Mouse (Mus musculus): ENCODE measurements around the gene Haus4. TPM values are rescaled to one million over a fixed set of nuclear protein-coding genes. Genes with fewer than 3 reads are reported as not detected.

The Haus4 gene
- 23.3 TPM for polyA plus RNA-seq (2021)

DNA sequence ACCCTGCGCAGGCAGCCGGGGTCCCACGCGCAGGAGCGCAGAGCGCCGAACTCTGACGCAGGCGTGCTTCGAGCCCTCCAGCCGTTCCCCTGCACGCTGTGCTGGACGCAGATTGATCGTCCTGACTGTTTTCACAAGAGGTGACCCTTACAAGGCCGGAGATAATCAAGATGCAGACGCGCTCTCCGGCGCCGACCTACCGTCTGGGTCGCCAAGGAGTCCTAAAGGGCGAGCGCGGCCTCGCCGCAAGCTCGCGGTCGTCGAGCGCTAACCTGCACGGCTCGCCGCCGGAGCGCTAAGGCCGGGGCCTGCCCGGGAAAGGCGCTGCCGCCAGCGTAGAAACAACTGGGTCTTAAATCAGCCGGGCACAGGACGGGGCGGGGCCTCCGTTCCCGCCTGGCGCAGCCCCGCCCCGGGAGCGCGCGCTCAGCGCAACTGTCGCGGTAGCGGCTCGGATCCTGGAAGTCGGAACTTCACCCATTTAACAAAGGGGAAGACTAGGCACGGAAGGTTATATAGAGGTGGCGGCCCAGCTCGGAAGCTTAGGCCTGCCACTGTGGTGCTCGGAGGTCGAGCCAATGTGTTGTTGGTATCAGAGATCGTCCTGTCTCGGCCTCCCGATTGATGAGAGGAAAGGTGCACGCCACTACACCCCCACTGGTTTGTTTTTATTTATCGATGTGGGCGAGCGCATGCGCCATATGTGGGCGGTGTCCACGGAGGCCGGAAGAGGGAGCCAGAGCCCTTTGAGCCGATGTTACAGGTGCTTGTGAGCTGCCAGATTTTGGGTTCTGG lies at the start of gene Haus4:
Haus4 (minus strand) TSS at position 642 of the 795 bp plus-strand sequence.
- in situ Hi-C loops (cut with MboI; ENCODE audit: low pct_unique_long_range_greater_than_20kb), result no loop called here
- H3K27me3 ChIP-seq, result no peaks in the 10 kb centered on the region
- ATAC-seq (peak; percentile 88), DNase-seq (ENCODE audit: low read depth, low spot score) (no peak)
- POLR2A ChIA-PET, result interaction anchor here (1.5 to 2.2 kb wide), 2 partner anchors 23 to 327 kb away, joined by 3 to 8 read pairs; partner anchors contain the start of gene Ajuba
- CTCF ChIA-PET, result interaction anchor here (0.8 to 2.8 kb wide), 12 partner anchors 15 to 106 kb away, joined by 3 to 16 read pairs (median 4); partner anchors contain the start of genes Ajuba and Cdh24
- TF ChIP-seq CTCF (IDR thresholded peaks at IDR 0.05), result peak; percentile 72

DNA sequence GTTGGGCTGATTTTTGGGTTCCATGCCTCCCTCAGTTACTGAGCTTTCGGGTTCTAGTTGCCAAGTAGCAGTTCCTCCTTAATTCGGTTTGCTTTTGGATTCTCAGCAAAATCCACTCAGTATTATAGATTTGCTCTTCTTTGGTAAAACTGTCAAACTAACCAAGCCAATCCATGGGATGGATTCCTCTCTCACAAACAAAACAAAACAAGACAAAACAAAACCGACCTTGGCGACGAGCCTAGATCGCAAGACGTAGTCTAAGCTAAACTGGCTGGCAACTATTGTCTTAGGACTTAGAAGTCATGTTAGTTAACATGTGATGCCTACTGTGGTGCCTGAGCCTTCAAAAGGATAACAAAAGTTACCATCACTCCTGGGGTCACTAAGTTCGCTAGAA lies 49.3 kb upstream of the Haus4 start:
- in situ Hi-C loops (cut with MboI; ENCODE audit: low pct_unique_long_range_greater_than_20kb), result no loop called here
- ChIA-PET POLR2A (interaction anchor here (0.7 to 0.9 kb wide), 2 partner anchors 13 to 32 kb away, joined by 3 to 4 read pairs; no protein-coding TSS in a partner anchor), CTCF (no interaction called here)
- ATAC-seq (no peak), DNase-seq (ENCODE audit: low read depth, low spot score) (no peak)
- TF ChIP-seq CTCF (IDR thresholded peaks at IDR 0.05), result no peak
- H3K27me3 ChIP-seq, result no peaks in the 10 kb centered on the region

DNA sequence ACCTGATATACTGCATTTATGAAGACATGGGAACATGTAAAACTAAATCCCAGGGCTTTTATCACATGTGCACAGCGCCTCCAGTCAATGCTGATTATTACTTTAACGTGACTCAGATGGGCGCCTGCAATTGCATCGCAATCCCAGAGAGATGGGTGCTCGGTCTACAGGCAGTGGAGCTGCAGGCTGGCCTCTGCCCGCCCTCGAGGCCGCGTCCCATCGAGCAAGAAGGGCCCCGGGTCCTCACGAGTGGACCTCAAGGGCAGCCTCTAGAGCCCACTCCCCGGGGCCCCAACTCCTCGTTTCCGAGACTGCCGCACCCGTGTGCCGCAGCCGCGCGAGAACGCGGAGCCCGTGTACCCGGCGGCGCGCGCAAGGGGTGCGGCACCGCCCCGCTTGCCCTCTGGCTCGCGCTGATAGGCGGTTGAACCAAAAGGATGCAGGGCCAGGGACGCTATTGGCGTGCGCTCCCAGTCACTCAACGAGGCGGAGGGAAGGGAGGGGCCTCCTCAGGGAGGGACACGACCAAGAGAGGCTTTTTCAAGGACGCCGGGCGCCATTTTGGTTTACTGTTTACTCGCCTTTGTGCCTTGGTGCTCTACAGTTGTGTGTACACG lies 48.7 kb upstream of the Haus4 start:
- TF ChIP-seq CTCF (IDR thresholded peaks at IDR 0.05), result no peak

DNA sequence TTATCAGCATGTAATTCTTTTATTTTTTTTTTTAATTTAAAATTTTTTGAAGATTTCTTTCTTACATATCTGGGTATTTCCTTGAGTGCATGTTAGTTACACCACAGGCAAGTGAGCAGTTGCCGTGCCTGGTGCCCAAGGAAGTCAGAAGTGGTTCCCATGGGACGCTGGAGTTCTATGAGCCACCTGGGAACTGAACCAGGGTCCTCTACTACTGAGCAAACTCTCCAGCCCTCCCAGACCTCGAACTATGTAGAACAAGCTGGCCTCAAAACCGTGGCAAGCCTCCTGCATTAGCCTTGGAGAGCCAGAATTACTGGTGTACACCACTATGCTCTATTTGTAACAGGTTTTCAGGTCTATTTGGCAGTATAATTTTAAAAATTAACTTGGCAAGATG lies 48.2 kb upstream of the Haus4 start:
- DNase-seq (ENCODE audit: low read depth, low spot score) (no peak), ATAC-seq (no peak)
- H3K27me3 ChIP-seq, result no peaks in the 10 kb centered on the region
- CTCF ChIA-PET, result no interaction called here
- TF ChIP-seq CTCF (IDR thresholded peaks at IDR 0.05), result no peak
- POLR2A ChIA-PET, result no interaction called here
- in situ Hi-C loops (cut with MboI; ENCODE audit: low pct_unique_long_range_greater_than_20kb), result no loop called here

More for the DNA sequence above, 48.7 kb upstream of the Haus4 start:
- ChIA-PET CTCF (no interaction called here), POLR2A (no interaction called here)
- in situ Hi-C loops (cut with MboI; ENCODE audit: low pct_unique_long_range_greater_than_20kb), result no loop called here
- DNase-seq (ENCODE audit: low read depth, low spot score) (no peak), ATAC-seq (peak; percentile 99)
- no peaks in the 10 kb centered on the region for H3K27me3 ChIP-seq

DNA sequence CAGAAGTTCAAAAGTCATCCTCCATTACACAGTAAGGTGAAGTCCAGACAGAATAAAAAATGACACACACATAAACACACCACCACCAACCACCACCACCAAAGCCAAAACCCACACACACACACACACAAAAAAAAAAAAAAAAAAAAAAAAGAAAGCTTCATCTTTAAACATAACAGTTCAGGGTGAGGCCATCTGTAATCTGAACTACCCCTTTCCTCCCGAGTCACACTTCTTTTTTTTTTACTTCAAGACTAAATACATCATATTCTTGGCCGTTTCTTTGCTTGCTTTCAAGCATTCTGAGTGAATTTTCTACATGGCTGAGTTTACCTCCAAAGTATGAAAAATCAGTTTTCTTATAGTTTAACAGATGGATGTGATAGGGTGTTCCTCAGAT lies 47.2 kb upstream of the Haus4 start:
- ChIA-PET POLR2A (interaction anchor here (0.6 kb wide), 1 partner anchor 47 kb away, joined by 7 read pairs; no protein-coding TSS in a partner anchor), CTCF (interaction anchor here (1.1 to 1.2 kb wide), 2 partner anchors 14 to 18 kb away, joined by 3 read pairs; no protein-coding TSS in a partner anchor)
- DNase-seq (ENCODE audit: low read depth, low spot score) (no peak), ATAC-seq (no peak)
- no peak for TF ChIP-seq CTCF (IDR thresholded peaks at IDR 0.05)
- in situ Hi-C loops (cut with MboI; ENCODE audit: low pct_unique_long_range_greater_than_20kb), result no loop called here
- H3K27me3 ChIP-seq, result no peaks in the 10 kb centered on the region

DNA sequence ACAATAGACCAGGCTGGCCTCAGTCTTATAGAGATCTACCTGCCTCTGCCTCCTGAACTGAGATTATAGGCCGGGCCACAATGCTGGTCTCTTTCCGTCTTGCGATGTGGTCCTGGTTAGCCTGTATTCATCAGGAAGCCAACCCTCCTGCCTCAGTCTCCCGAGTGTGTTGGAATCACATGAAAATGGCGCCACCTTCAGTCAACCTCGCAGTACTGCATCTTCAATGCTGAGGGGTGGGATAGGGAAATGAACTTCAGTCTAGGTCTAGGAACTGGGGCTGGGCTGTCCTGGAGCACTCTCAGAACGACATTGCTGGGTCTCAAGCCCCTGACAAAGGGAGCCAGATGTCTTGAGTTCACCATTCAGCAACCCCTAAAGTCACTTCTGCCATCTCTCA lies 42.7 kb upstream of the Haus4 start:
- POLR2A ChIA-PET, result interaction anchor here (0.7 kb wide), 1 partner anchor 24 kb away, joined by 3 read pairs; no protein-coding TSS in a partner anchor
- no peaks in the 10 kb centered on the region for H3K27me3 ChIP-seq
- in situ Hi-C loops (cut with MboI; ENCODE audit: low pct_unique_long_range_greater_than_20kb), result no loop called here
- TF ChIP-seq CTCF (IDR thresholded peaks at IDR 0.05), result no peak
- CTCF ChIA-PET, result interaction anchor here (2.6 kb wide), 1 partner anchor 13 kb away, joined by 13 read pairs; no protein-coding TSS in a partner anchor
- DNase-seq (ENCODE audit: low read depth, low spot score) (no peak), ATAC-seq (no peak)

DNA sequence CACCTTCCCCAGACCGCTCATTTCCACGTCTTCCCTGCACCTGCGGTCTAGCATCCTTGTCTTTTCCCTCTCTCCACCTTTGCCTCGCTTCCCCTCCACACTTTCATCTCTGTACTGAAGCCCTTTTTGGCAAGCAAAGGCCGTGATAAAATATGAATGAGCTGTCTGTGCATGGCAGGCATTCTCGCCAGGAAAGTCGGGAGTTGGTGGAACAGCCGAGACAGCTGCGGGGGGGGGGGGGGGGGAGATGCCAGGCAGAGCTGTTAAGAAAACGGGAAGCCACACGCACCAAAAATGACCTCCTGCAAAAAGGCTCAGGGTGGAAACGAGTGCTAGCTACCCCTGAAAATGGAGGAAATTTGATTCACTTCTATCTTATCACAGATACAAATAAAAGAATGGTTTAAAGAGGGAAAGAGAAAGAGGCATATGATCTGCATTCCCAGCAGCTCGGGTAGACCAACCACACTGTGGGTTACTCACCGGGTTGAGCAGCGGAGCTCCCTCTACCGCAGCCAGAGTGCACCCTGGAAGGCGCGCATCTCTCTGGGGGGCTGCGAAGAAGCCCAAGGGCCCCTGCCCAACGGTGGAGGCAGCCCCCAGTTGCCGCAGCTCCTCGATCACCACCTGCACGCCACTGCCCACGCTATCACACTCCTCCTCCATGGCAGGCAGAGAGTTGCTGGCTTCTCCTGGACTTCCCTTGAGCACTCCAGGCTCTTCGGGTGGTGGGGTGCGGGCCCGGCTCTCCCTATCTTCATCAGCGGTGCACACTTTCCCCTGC lies 40.4 kb upstream of the Haus4 start:
- CTCF ChIA-PET, result interaction anchor here (0.7 to 2.6 kb wide), 6 partner anchors 11 to 25 kb away, joined by 3 to 13 read pairs (median 3); no protein-coding TSS in a partner anchor
- DNase-seq (ENCODE audit: low read depth, low spot score), result no peak
- in situ Hi-C loops (cut with MboI; ENCODE audit: low pct_unique_long_range_greater_than_20kb), result no loop called here
- POLR2A ChIA-PET, result interaction anchor here (0.7 kb wide), 1 partner anchor 9 kb away, joined by 3 read pairs; no protein-coding TSS in a partner anchor
- no peak for TF ChIP-seq CTCF (IDR thresholded peaks at IDR 0.05)
- no peak for ATAC-seq
- no peaks in the 10 kb centered on the region for H3K27me3 ChIP-seq

DNA sequence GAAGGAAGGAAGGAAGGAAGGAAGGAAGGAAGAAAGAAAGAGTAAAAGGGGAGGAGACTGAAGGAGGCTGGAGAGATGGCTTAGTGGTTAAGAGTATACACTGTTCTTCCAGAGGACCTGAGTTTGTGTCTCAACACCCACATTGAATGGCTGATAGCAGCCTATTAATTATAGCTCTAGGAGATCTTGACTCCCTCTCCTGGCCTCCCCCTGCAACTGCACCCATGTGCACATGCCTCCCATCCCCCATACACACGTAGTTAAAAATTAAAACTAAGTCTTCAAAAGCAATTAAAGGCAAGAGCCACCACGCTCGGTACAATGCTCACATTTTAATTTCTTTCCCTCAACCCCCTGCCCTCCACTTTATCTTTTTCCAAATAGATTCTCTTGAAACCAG lies 39.6 kb upstream of the Haus4 start:
- no peak for ATAC-seq
- no peak for DNase-seq (ENCODE audit: low read depth, low spot score)
- in situ Hi-C loops (cut with MboI; ENCODE audit: low pct_unique_long_range_greater_than_20kb), result no loop called here
- ChIA-PET POLR2A (interaction anchor here (0.7 kb wide), 1 partner anchor 20 kb away, joined by 4 read pairs; no protein-coding TSS in a partner anchor), CTCF (interaction anchor here (1.0 to 1.8 kb wide), 3 partner anchors 14 to 24 kb away, joined by 3 to 5 read pairs (median 3); no protein-coding TSS in a partner anchor)
- TF ChIP-seq CTCF (IDR thresholded peaks at IDR 0.05), result no peak
- H3K27me3 ChIP-seq, result no peaks in the 10 kb centered on the region

DNA sequence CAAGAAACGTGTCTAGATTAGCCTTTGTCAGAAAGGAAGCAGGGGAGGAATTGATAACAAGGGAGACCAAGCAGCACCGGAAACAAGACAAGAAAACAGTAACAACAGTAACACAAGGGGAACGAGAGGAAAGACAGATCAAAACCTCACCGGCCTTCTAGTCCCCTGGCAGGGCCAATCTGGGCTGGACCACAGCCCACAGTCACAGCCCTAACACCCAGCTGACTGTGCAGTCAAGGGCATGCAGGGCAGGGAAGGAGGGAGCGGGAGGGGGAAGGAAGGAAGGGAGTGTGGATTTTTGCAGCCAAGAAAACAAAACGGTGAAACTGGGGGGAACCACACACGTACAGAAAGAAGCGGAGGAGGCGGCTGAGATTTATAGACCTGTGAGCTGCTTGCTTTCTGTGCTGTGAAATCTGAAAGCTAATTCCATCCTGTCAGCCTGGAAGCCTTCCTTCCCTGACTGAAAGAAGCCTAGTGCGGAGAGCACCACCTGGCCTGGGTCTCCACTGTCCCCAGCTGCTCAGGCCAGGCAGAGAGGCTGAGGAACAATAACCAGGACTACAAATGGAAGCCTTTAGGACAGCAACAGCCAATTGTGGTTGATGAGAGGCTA lies 38.0 kb upstream of the Haus4 start:
- no peak for ATAC-seq
- no peak for DNase-seq (ENCODE audit: low read depth, low spot score)
- POLR2A ChIA-PET, result interaction anchor here (0.6 kb wide), 1 partner anchor 382 kb away, joined by 3 read pairs; no protein-coding TSS in a partner anchor
- in situ Hi-C loops (cut with MboI; ENCODE audit: low pct_unique_long_range_greater_than_20kb), result no loop called here
- H3K27me3 ChIP-seq, result no peaks in the 10 kb centered on the region
- CTCF ChIA-PET, result interaction anchor here (1.2 to 1.5 kb wide), 2 partner anchors 9 to 13 kb away, joined by 3 read pairs; partner anchors contain the start of gene 4931414P19Rik
- TF ChIP-seq CTCF (IDR thresholded peaks at IDR 0.05), result no peak
